Mouse (Mus musculus) NIH3T3 (cell line): ENCODE measurements at regions not wholly inside any gene's neighbourhood (a gene's known extent, or its start where the extent isn't known, plus 50 kb on each side); places are given as distances from the start of the nearest gene placed in this dataset.

Experiments
- DNase-seq: peaks from one replicate; pipeline ENCODE4 v3.0.0-alpha.2; 2012; ENCODE audit warnings: low read depth

DNA sequence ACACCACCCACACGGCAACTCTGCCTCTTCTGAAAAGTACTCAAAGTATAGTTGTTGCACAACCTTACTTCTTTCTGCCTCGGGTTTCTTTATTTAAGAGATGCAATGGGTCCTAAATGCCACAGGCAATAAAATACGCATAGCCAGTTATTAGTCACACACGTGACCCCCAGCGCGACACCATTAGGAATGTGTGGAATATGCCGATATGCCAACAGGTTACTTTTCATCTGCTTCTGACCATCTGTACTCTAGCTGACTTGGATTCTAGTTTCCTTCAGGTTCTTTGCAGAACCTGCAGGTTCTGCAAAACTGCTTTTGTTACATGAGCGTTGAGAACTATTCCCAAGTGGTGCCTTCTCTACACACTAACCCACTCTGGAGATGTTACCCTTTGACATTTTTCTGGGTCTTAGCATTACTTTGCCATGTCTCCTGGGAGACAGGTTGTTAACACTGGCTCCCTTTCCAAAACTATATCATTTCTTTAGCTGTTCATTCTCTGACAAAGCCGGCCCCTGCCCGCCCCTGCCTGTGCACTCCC is 515.6 kb downstream of the Gja1 start:
- no peak for DNase-seq

DNA sequence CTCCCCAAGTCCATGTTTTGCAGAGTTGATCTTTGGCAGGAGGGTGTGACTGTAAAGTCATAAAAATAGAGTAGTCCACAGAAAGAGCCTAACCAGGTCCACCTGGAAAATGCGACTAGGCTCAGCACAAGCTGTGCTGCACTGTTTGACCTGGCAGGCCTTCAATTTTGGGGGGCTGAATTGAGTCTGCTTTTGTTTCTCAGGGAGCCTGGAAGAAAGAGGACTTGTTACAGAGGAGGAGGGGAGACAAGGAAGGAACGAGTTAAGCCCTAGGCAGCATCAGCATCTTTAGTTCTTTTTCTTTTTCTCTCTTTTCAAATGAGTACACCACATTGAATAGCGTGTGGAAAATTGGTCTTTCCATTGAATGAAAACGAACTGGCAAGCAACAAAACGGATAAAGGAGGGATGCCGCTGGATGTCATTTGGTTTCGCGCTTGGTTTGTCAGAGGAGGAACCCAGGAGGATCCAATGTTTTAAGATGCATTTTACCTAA is 516.1 kb downstream of the Gja1 start:
- no peak for DNase-seq

DNA sequence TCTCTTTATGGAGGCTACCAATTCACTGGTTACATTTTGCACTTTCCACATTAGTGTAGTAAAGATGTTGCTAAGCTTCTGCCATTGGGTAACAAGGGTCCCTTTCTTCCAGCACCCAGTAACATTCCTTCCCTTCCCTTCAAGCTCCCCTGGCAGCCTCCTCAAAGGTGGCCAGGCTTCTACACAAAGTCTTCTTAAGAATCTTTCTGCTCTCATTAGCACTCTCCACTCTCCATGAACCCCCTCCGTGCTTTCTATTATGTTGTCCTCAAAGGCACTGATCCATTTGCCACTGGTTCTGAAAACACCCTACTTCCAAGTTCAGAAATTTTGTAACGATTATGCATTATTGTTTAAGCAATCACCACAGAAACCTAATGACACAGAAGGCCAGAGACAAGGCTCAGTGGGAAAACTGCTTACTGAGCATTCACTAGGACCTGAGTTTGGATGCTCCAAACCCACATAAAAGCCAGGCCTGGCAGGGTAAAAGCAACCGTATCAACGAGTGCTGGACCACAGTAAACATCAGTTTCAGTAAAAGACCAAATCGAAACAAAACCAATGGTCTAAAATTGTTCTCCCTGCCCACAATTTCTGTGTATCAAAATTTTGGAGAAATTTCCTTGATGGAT is 522.6 kb downstream of the Gja1 start:
- no peak for DNase-seq

DNA sequence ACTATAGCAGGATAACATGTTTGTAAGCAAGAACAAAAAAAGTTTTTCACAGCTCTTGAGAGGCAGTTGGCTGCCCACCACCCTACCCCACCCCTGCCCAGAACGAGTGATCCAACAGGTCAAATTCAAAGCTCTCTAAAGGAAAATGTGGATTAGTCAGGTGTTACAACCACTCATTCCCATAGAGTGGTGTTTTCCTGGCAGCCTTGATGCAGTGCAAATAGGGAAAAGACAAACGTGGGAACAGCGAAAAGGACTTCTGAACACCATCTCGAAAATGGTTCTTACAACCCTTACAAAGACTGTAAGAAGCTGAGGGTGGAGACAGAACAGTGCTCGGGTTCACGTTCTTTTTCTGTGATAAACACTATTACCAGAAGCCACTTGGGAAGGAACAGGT is 523.8 kb downstream of the Gja1 start:
- DNase-seq: no peak

DNA sequence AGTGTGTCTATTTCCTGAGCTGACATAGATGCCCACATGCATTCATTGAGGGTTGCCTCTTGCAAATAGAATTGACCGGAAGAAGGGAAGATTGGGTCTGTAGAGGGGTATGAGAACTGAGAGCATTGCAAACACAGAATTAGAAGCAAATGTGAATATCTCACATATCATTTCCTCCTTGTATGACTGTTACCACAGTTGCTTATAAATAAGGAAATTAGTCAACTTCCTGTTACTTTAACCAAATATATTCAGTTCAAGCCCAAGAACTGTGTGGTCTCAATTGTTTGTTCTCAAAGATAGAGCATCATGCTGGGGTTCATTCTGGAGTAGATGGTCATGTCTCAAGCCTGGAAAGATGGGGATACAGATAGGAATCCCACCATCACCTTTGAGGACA is 535.6 kb downstream of the Gja1 start:
- no peak for DNase-seq

DNA sequence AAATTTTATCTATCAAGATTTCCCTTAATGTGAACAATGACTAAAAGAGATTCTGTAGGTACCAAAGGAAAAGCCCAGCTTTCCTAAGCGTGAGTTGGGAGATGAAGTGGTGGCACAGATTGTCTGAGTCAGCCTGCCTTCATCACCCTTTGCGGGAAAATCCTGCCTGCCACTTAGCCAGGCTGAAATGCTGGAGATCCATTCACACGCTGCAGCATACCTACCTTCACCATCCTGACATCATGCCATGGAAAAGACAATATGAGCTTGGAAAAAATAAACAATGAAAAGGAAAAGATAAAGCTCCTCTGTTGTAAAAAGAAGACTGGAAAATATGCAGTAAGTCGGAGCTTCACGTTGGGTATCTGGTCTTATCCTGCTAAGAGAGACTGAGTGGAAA is 537.0 kb downstream of the Gja1 start:
- DNase-seq: no peak

DNA sequence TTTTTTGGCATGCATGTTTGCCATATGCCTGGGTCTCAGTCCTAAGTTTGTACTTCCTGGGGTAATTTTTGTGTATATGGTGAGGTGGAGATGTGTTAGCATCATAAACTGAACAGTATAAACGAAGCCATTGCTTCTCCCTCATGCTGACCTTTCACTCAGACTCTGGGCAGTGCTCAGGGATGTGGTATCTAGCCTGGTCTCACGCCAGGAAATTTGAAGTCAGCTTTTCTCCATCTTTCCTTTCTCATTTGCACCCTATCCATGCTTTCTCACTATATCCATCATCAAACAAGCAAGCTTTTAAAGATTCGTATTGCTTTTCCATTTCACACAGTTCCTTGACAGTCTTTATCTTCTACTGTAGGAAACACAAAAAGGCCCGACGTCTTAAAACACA is 541.3 kb downstream of the Gja1 start:
- DNase-seq: no peak

DNA sequence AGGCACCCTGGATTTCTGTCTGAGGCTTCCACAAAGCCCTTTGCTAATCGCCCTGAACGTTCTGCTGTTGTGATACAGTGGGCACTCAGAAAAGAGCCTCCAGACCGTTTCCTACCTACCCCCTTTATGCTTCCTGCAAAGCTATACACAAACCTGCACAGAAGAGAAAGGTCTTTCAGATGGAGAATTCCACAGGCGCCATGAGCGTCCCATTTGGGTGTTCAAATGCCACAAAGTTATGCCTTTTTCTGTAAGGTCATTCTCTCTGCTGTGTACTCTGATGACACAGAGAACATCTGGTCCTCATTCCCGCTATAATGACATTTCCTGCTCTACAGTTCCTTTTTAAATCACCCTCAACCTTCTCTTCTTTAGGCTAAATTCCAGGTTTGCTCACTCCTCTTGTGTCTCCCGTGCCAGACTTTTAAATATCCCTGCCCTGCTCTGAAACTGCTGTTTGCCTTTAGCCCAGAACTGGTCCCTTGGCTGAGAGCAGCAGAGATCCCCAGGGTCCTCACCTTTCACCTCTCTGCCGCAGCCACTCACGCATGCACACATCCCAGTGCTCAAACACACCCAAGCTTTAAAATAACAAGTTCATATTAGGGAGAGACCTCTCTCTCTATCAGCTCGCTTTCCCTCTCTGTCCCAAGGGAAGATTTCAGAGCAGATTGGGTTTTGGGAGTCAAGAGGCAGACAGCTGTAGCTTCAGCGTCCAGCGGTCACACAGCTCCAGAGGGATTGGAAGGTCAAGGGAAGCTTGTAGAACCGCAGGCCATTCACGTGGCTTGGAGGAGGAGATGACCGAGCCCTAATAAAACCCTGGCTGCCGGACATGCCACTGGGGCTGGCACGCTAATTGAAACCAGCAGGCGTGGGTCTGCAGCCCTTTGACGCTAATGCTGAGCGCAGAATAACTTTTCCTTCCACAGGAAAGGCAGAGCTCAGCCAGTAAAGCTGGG is 543.9 kb downstream of the Gja1 start:
- peak; percentile 3 for DNase-seq

GRCm38 (mm10) chr10:56935174-56935573 is 551.0 kb upstream of the Hsf2 start:
- no peak for DNase-seq

DNA sequence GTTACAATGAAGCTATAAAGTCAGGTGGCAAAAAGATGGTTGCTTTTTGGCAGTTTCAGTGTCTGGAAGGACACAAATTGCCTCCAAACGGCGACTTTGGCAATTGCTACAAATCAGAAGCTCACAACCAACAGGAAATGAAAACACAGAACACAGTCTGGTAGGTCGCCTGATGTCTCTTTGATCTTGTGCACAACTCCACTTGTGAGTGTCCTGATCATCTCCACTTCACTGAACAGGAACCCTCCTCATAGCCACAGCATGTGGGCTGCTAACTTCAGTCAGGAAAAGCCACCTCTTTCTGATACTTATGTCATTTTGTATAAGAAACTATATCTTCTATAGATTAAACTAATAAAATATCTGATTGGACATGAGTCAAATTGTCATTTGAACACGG is 544.2 kb upstream of the Hsf2 start:
- no peak for DNase-seq

- no peak for DNase-seq
Observed at GRCm38 (mm10) chr10:56944434-56945145, 541.6 kb upstream of the Hsf2 start.

DNA sequence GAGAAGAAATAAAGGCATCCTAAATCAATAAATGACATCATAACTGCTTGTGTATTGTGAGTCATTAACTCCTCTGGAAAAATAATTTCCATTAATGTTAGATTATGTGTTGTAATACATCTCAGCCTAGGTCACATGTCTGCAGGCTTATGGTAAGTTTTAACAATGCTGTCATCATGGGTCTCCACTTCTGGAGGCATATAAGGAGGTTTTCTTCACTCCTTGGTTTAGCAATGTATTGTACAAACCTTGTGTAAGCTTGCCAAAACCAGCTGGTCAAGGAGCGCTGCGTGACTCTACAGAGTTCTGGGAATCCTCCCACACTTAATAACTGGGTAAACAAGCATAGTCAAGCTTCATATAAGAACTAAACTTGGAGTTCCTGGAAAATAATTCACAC is 529.5 kb upstream of the Hsf2 start:
- no peak for DNase-seq

GRCm38 (mm10) chr10:56962096-56962807 is 523.9 kb upstream of the Hsf2 start:
- DNase-seq: no peak

DNA sequence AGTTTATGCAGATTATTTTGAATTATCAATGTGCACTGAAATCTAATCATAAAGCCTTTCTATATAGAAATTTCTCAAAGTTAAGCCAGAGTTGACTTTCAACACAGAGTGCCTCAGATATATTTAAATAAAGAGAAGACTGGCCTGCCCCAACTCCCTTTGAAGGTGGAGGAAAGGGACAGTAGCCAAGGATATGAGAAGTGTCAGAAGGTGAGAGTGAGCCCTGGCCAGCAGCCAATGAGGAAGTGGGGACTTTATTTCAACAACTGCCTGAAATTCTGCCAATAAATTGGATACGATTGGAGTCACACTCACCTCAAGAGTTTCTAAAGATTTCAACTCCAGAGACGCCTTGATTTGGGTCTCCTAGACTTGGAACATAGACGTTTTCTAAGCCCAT is 523.0 kb upstream of the Hsf2 start:
- DNase-seq: no peak

DNA sequence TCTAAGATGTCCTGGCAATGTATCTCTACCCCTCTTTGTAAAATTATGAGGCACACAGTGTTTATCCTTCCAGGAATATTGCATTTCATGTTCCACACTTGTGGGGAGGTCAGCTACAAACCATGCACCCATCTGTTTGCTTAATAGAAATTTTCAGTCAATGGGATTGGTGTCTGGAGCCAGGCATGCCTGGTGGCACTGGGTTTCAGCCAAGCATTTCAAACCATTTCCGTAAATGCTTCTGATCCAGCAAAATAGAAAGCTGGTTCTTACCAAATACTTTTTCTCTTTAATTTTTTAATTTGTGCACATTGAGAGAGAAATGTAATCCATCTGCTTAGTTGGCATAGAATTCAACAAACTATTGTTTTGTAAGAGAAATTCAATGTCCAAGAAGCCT is 517.3 kb upstream of the Hsf2 start:
- DNase-seq: no peak

GRCm38 (mm10) chr10:56974812-56975211 is 511.4 kb upstream of the Hsf2 start:
- no peak for DNase-seq

- no peak for DNase-seq
Observed at GRCm38 (mm10) chr10:56979601-56980000, 506.6 kb upstream of the Hsf2 start.

DNA sequence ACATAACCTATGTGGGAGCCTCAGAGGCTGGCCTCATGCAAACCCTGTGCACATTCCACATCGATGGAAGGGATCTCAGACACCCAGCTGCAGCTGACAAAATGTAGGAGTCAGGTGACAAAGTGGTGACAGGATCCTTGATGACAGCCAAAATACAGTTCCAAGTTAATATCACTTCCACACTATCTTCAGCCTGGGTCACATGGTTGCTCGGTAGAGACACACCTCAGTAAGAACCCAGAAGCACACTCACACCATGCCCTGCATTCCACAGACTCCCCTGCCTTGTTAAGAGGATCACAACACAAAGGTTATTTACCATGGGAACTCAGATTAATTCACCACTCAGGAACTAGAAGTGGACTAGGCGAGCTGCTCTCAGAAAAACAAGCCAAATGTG is 505.4 kb upstream of the Hsf2 start:
- DNase-seq: no peak

DNA sequence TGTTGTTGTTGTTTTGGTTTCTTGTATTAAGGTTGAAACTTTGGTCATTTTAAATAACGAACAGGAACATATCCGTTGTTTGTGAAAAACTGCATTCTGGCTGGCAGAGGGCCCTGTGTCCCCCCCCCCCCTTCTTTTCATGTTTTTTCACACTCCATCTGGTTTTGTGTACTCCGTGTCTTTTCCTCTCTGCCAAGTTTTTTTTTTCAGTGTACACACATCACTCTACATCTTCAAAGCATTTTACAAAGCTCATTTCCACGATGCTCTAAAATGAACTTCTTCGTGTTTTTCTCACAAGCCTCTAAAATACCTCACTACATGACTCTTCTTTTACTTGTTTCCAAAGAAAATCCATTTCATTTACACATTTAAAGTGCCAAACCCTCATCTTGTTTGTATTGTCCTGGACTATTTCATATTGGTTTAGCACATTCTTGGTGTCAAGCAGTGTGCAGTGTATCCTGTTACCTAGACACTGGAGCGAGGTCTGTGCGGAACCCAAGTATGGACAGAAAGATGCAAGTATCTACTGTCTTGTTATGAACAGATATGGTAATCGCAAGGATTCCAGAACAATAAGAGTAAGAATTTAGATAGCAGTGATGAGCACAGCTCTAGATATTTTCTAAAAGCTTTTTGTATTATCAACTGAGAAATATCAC is 503.5 kb upstream of the Hsf2 start:
- no peak for DNase-seq

DNA sequence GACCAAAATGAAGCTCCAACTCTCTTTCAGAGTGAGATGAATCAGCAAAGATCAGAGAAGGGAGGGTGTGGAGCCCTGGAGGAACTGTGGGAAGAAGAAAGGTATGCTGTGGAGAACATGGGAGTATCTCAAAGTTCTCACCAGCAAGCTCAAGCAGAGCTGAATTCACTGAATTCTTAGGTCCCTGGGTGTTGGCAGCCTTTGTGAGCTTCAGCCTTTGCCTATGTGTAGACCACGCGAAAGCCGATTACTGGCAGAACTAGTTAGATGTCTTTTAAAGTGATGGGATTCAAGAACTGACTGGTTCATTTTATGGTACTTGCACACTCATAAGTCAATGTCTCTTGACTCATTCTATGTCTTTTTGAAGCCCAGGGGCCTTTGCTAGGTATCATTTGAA is 491.2 kb upstream of the Hsf2 start:
- no peak for DNase-seq
